Mouse (Mus musculus) neural tube, embryonic 14.5 days (tissue): ENCODE measurements around the gene Gpc3. TPM values are rescaled to one million over a fixed set of nuclear protein-coding genes. Genes with fewer than 3 reads are reported as not detected.
A peak's percentile ranks its signal among the peaks of the same experiment; 100 is the strongest.

Experiments
- ATAC-seq: fragments of 200-750 bp; cut with Nextera tagmentation; 2 replicates; pipeline ENCODE4 v1.8.0; 2017; ENCODE audit warnings: low read depth, mild to moderate bottlenecking, moderate TSS enrichment, moderate library complexity
- H3K27ac ChIP-seq: fragments of 300-500 bp; sonication (generic); 2 replicates; pipeline ENCODE4 v1.5.1; 2014; ENCODE audit warnings: low read depth, mild to moderate bottlenecking, control low read depth, low read length, moderate library complexity, mixed read lengths
- H3K27me3 ChIP-seq: fragments of 300-500 bp; sonication (generic); 2 replicates; pipeline ENCODE4 v1.6.1; 2014; ENCODE audit warnings: low read length; ENCODE audit not compliant: control insufficient read depth, insufficient read depth
- H3K36me3 ChIP-seq: fragments of 300-500 bp; sonication (generic); 2 replicates; pipeline ENCODE4 v1.6.1; 2014; ENCODE audit warnings: low read length, mixed read lengths; ENCODE audit not compliant: control insufficient read depth, insufficient read depth
- H3K4me1 ChIP-seq: fragments of 300-500 bp; sonication (generic); 2 replicates; pipeline ENCODE4 v1.6.1; 2014; ENCODE audit warnings: low read length; ENCODE audit not compliant: control insufficient read depth, insufficient read depth
- H3K4me2 ChIP-seq: fragments of 300-500 bp; sonication (generic); 2 replicates; pipeline ENCODE4 v1.6.1; 2014; ENCODE audit warnings: mild to moderate bottlenecking, low read depth, low read length, control low read depth
- H3K4me3 ChIP-seq: fragments of 300-500 bp; sonication (generic); 2 replicates; pipeline ENCODE4 v1.5.1; 2014; ENCODE audit warnings: low read depth, low read length, control low read depth, mixed read lengths
- H3K9ac ChIP-seq: fragments of 300-500 bp; sonication (generic); replicated peaks from 2 replicates; pipeline ENCODE4 v1.6.1; 2014; ENCODE audit warnings: low read depth, mild to moderate bottlenecking, control low read depth, low read length, mixed read lengths
- H3K9me3 ChIP-seq: fragments of 300-500 bp; sonication (generic); 2 replicates; pipeline ENCODE4 v1.6.1; 2016; ENCODE audit warnings: low read length; ENCODE audit not compliant: control insufficient read depth
- WGBS: fragments of 180-500 bp; shearing (Covaris S2); extraction: QIAGEN DNeasy Blood & Tissue Kit; methylation state at CpG from one replicate; pipeline ENCODE4 v1.1.7; 2014; 5-methylcytosine and 5-hydroxymethylcytosine counted together
- polyA plus RNA-seq: library from polyadenylated mRNA; unstranded; fragments of >200 nt; fragmentation: Nextera tagmentation; extraction: Ambion mirVana; gene quantifications from 2 replicates; pipeline ENCODE4 v1.2.1, GENCODE M21; 2014

Gene Gpc3
- polyA plus RNA-seq, 1 experiment from 2014 or later, result 33.2 TPM

- Histone ChIP-seq H3K27ac (no peak overlapping the region), H3K9ac (no peak overlapping the region), H3K4me3 (no peak overlapping the region), H3K4me2 (no peak overlapping the region), H3K4me1 (no peaks in the 10 kb centered on the region), H3K9me3 (no peaks in the 10 kb centered on the region), H3K27me3 (no peaks in the 10 kb centered on the region), H3K36me3 (no peaks in the 10 kb centered on the region)
- ATAC-seq, result no peak
- WGBS, result 84% methylated on average over 2 of the region's 2 CpGs
Observed at GRCm38 (mm10) chrX:52532124-52532523, 81.6 kb downstream of the Gpc3 start.

GRCm38 (mm10) chrX:52526086-52526485 is 87.7 kb downstream of the Gpc3 start:
- WGBS, result 81% methylated on average over 5 of the region's 5 CpGs
- Histone ChIP-seq H3K4me3 (no peak overlapping the region), H3K27ac (no peak overlapping the region), H3K9me3 (no peaks in the 10 kb centered on the region), H3K9ac (no peak overlapping the region), H3K36me3 (no peaks in the 10 kb centered on the region), H3K4me2 (no peak overlapping the region), H3K27me3 (no peaks in the 10 kb centered on the region), H3K4me1 (no peaks in the 10 kb centered on the region)
- ATAC-seq, result no peak

DNA sequence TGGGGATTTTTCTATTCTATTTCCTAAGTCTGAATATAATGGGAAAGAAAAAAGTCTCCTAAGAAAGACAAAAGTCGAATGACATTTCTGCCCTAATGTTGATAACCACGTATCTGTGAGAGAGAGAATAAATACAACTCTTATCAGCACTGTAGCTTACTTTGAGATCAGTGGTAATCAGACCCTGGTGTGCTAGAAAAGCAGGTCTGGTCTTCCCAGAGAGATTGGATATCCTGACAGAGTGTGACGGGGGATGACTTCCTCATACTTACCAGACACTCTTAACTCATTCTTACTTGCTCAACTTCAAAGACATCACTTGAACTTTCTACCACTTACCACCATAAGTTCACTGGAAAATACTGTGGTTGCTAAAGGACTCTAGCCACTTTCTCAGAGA is 88.6 kb downstream of the Gpc3 start:
- Histone ChIP-seq H3K4me1 (no peaks in the 10 kb centered on the region), H3K4me2 (no peak overlapping the region), H3K27me3 (no peaks in the 10 kb centered on the region), H3K9me3 (no peaks in the 10 kb centered on the region), H3K27ac (no peak overlapping the region), H3K36me3 (no peaks in the 10 kb centered on the region), H3K9ac (no peak overlapping the region), H3K4me3 (no peak overlapping the region)
- no peak for ATAC-seq
- 79% methylated on average over 3 of the region's 3 CpGs for WGBS

DNA sequence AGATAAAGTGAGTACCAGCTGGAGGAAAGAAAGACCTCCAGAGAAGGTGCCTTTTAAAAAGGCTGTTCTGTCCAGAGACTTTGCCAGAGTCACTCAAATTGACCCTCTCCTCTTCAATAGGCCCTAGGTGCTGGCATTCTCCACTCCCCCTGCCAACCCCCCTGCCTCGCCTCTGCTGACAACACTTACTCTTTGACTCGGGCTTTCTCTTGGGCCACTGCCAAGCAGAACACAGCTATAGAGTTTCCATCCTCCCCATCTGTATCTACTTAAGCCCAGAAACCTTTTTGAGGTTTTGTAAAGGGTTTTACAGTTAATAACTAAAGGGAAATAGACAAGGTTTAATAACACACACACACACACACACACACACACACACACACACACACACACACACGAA is 99.2 kb downstream of the Gpc3 start:
- ATAC-seq, result no peak; the same call in 1 of the 2 replicates
- H3K9me3 ChIP-seq, result no peaks in the 10 kb centered on the region
- no peak overlapping the region for H3K4me2 ChIP-seq
- 50% methylated on average over 3 of the region's 3 CpGs for WGBS
- no peak overlapping the region for H3K9ac ChIP-seq
- no peak overlapping the region for H3K27ac ChIP-seq
- H3K36me3 ChIP-seq, result no peaks in the 10 kb centered on the region
- no peaks in the 10 kb centered on the region for H3K4me1 ChIP-seq
- no peak overlapping the region for H3K4me3 ChIP-seq
- no peaks in the 10 kb centered on the region for H3K27me3 ChIP-seq

DNA sequence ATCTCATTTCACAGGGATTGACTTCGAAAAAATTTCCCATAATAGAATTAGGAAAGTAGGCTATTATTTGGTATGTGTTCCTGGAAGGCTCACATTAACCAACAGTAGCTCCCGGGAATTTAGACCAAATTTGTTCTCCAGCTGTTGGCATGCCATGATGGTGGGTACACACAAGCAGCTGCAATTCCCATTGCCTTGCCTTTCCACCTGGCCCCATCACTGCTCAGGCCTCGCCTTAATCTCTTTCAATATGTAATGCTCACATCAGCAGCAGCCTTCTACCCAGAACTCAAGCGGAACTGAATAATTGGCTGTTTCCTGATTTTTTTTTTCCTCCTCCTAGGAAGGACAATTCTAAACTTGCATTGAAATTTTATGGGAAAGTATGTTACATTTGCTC is 102.6 kb downstream of the Gpc3 start:
- Histone ChIP-seq H3K9ac (no peak overlapping the region), H3K4me2 (no peak overlapping the region), H3K4me3 (no peak overlapping the region), H3K36me3 (no peaks in the 10 kb centered on the region), H3K9me3 (no peaks in the 10 kb centered on the region), H3K4me1 (no peaks in the 10 kb centered on the region), H3K27me3 (no peaks in the 10 kb centered on the region), H3K27ac (no peak overlapping the region)
- WGBS, result 84% methylated on average over 4 of the region's 4 CpGs
- no peak for ATAC-seq

GRCm38 (mm10) chrX:52503857-52504256 is 109.9 kb downstream of the Gpc3 start:
- Histone ChIP-seq H3K9me3 (no peaks in the 10 kb centered on the region), H3K4me1 (no peaks in the 10 kb centered on the region), H3K27me3 (no peaks in the 10 kb centered on the region), H3K4me2 (no peak overlapping the region), H3K36me3 (no peaks in the 10 kb centered on the region), H3K27ac (no peak overlapping the region), H3K9ac (no peak overlapping the region), H3K4me3 (no peak overlapping the region)
- ATAC-seq, result no peak
- 72% methylated on average over 3 of the region's 3 CpGs for WGBS

GRCm38 (mm10) chrX:52489461-52489860 is 124.3 kb downstream of the Gpc3 start:
- H3K9ac ChIP-seq, result no peak overlapping the region
- WGBS, result 64% methylated on average over 4 of the region's 4 CpGs
- no peak for ATAC-seq

GRCm38 (mm10) chrX:52455074-52455588 is 158.6 kb downstream of the Gpc3 start:
- no peaks in the 10 kb centered on the region for H3K4me1 ChIP-seq
- H3K9ac ChIP-seq, result no peak overlapping the region
- no peak overlapping the region for H3K27ac ChIP-seq
- 46% methylated on average over 5 of the region's 5 CpGs for WGBS
- H3K4me2 ChIP-seq, result no peak overlapping the region
- no peaks in the 10 kb centered on the region for H3K36me3 ChIP-seq
- no peak for ATAC-seq
- H3K27me3 ChIP-seq, result no peaks in the 10 kb centered on the region
- no peaks in the 10 kb centered on the region for H3K9me3 ChIP-seq
- no peak overlapping the region for H3K4me3 ChIP-seq

More at GRCm38 (mm10) chrX:52489461-52489860, 124.3 kb downstream of the Gpc3 start:
- Histone ChIP-seq H3K4me1 (no peaks in the 10 kb centered on the region), H3K4me2 (no peak overlapping the region), H3K4me3 (no peak overlapping the region), H3K27me3 (no peaks in the 10 kb centered on the region), H3K27ac (no peak overlapping the region), H3K36me3 (no peaks in the 10 kb centered on the region), H3K9me3 (no peaks in the 10 kb centered on the region)

DNA sequence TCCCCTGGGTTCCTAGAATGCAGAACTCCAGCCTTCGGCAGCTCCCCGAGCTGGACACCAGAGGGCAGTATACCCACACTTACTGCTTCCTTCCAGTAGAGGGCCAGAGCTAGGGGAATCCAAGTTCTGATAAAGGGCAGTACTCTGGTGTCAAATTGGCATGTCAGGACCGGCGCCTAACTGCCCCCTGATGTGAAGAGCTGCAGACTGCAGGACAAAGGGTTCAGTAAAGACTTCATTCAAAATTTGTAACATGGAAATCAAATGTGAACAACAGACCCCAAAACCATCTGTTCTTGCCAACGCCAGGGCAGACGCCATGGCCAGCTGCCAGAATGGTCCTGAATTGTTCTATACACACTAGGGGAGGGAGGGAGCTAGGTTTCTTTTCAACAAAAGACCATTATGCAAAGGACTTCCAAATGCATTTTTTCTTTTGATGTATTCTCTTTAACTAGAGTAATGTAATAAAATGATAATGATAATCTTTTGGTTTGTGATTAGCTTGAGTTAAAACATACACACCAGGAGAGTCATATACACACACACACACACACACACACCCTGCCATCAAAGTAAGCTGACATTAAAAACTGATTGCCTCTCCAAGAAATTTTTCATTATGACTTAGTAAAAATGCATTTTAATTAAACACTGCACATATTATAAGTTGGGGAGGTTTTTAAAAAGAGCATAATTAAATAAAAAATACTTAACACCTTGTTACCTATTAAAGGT is 160.1 kb downstream of the Gpc3 start:
- 19% methylated on average over 6 of the region's 6 CpGs for WGBS
- peak; percentile 77; the same call in 1 of the 2 replicates for ATAC-seq

More for the DNA sequence above, 160.1 kb downstream of the Gpc3 start:
- Histone ChIP-seq H3K27me3 (no peaks in the 10 kb centered on the region), H3K4me1 (no peaks in the 10 kb centered on the region), H3K9ac (no peak overlapping the region), H3K4me2 (no peak overlapping the region), H3K9me3 (no peaks in the 10 kb centered on the region), H3K27ac (no peak overlapping the region), H3K4me3 (no peak overlapping the region), H3K36me3 (no peaks in the 10 kb centered on the region)
